Mouse (Mus musculus) kidney, adult 8-10 months (tissue): ENCODE measurements around the gene Cdc123.

Experiments
- DNase-seq, 2 experiments: peaks; one replicate each; pipeline ENCODE4 v3.0.0; 2022

Cdc123 gene

GRCm38 (mm10) chr2:5844873-5845631, at the start of gene Cdc123, which contains the start of gene Nudt5:
Gene Cdc123, minus strand, starts transcription at chr2:5845164.
Gene Nudt5, plus strand, starts transcription at chr2:5845019.
- peak; percentile 89 for DNase-seq

- DNase-seq, result no peak
Measured at GRCm38 (mm10) chr2:5894296-5894695, 49.3 kb upstream of the Cdc123 start.

GRCm38 (mm10) chr2:5889412-5889811, 44.4 kb upstream of the Cdc123 start:
- no peak for DNase-seq

- no peak for DNase-seq
Measured at GRCm38 (mm10) chr2:5888865-5889264, 43.9 kb upstream of the Cdc123 start.

GRCm38 (mm10) chr2:5877446-5877845, 32.5 kb upstream of the Cdc123 start:
- no peak for DNase-seq

GRCm38 (mm10) chr2:5869746-5870145, 24.8 kb upstream of the Cdc123 start:
- DNase-seq, result no peak

GRCm38 (mm10) chr2:5867681-5868080, 22.7 kb upstream of the Cdc123 start:
- DNase-seq, result no peak

GRCm38 (mm10) chr2:5862834-5863233, 17.9 kb upstream of the Cdc123 start, which contains the start of gene Gm13199:
Gene Gm13199, minus strand, starts transcription at chr2:5862934.
- no peak for DNase-seq

- DNase-seq, result no peak
Measured at GRCm38 (mm10) chr2:5851866-5852265, 6.9 kb upstream of the Cdc123 start.

GRCm38 (mm10) chr2:5851116-5851515, 6.2 kb upstream of the Cdc123 start:
- no peak for DNase-seq

GRCm38 (mm10) chr2:5845826-5846225, 862 bp upstream of the Cdc123 start:
- no peak for DNase-seq

- DNase-seq, result no peak
Measured at GRCm38 (mm10) chr2:5844181-5844872, 637 bp downstream of the Cdc123 start.

GRCm38 (mm10) chr2:5840815-5841214, 4.1 kb downstream of the Cdc123 start:
- DNase-seq, result no peak

GRCm38 (mm10) chr2:5825265-5825913, 19.6 kb downstream of the Cdc123 start:
- DNase-seq, result no peak

- no peak for DNase-seq
Measured at GRCm38 (mm10) chr2:5824685-5825084, 20.3 kb downstream of the Cdc123 start.

- no peak for DNase-seq
Measured at GRCm38 (mm10) chr2:5824213-5824612, 20.8 kb downstream of the Cdc123 start.

- DNase-seq, result no peak
Measured at GRCm38 (mm10) chr2:5822449-5822848, 22.5 kb downstream of the Cdc123 start.

- no peak for DNase-seq
Measured at GRCm38 (mm10) chr2:5821264-5821663, 23.7 kb downstream of the Cdc123 start.

- DNase-seq, result no peak
Measured at GRCm38 (mm10) chr2:5811235-5811782, 33.7 kb downstream of the Cdc123 start.

- DNase-seq, result no peak
Measured at GRCm38 (mm10) chr2:5810036-5810718, 34.8 kb downstream of the Cdc123 start.

- DNase-seq, result peak in 1 of 2 experiments; percentile 17
Measured at GRCm38 (mm10) chr2:5806201-5806600, 38.8 kb downstream of the Cdc123 start.

- DNase-seq, result no peak
Measured at GRCm38 (mm10) chr2:5805228-5805627, 39.7 kb downstream of the Cdc123 start.
